Mouse (Mus musculus): ENCODE data around the gene Tpi1.

The Tpi1 gene

GRCm38 (mm10) chr6:124780917-124781316 lies 33.2 kb downstream of the Tpi1 start:
- no peak for DNase-seq (ENCODE audit: extremely low read depth, insufficient read length, low spot score)

GRCm38 (mm10) chr6:124779984-124780416 lies 34.1 kb downstream of the Tpi1 start:
- DNase-seq (ENCODE audit: extremely low read depth, insufficient read length, low spot score): no peak

- no peak for DNase-seq (ENCODE audit: extremely low read depth, insufficient read length, low spot score)
Measured at GRCm38 (mm10) chr6:124779222-124779983, 34.7 kb downstream of the Tpi1 start, which contains the start of gene Lrrc23. Gene Lrrc23 (minus strand): TSS chr6:124779727.

GRCm38 (mm10) chr6:124770511-124770910 lies 43.6 kb downstream of the Tpi1 start:
- DNase-seq (ENCODE audit: extremely low read depth, insufficient read length, low spot score): no peak

- DNase-seq (ENCODE audit: extremely low read depth, insufficient read length, low spot score): no peak
Measured at GRCm38 (mm10) chr6:124770013-124770412, 44.1 kb downstream of the Tpi1 start.

- peak; percentile 58 for DNase-seq (ENCODE audit: extremely low read depth, insufficient read length, low spot score)
Measured at GRCm38 (mm10) chr6:124769101-124769765, 44.9 kb downstream of the Tpi1 start, which contains the start of gene Eno2. Gene Eno2 (minus strand): TSS chr6:124769673.

GRCm38 (mm10) chr6:124768704-124769044 lies 45.4 kb downstream of the Tpi1 start:
- no peak for DNase-seq (ENCODE audit: extremely low read depth, insufficient read length, low spot score)

GRCm38 (mm10) chr6:124767920-124768703 lies 46.0 kb downstream of the Tpi1 start:
- DNase-seq (ENCODE audit: extremely low read depth, insufficient read length, low spot score): no peak

GRCm38 (mm10) chr6:124767536-124767919 lies 46.6 kb downstream of the Tpi1 start:
- no peak for DNase-seq (ENCODE audit: extremely low read depth, insufficient read length, low spot score)

- no peak for DNase-seq (ENCODE audit: extremely low read depth, insufficient read length, low spot score)
Measured at GRCm38 (mm10) chr6:124765951-124766350, 48.1 kb downstream of the Tpi1 start.

Data from 3134 (cell line).